Mouse (Mus musculus) stomach, postnatal 0 days (tissue): ENCODE results near the gene Cfap97. TPM values are rescaled to one million over a fixed set of nuclear protein-coding genes. Genes with fewer than 3 reads are reported as not detected.

Experiments used
- ATAC-seq: fragments of 200-750 bp; cut with Nextera tagmentation; 2 replicates; pipeline ENCODE4 v1.8.0; 2017; ENCODE audit not compliant: low FRiP score, low TSS enrichment
- DNase-seq: peaks from one replicate; pipeline ENCODE4 v3.0.0-alpha.2; 2016; ENCODE audit warnings: low spot score
- H3K27ac ChIP-seq: fragments of 300-500 bp; sonication (generic); replicated peaks from 2 replicates; pipeline ENCODE4 v1.5.1; 2014; ENCODE audit warnings: mild to moderate bottlenecking, control low read depth
- H3K27me3 ChIP-seq: fragments of 300-500 bp; sonication (generic); 2 replicates; pipeline ENCODE4 v1.6.1; 2014; ENCODE audit warnings: low read length; ENCODE audit not compliant: control insufficient read depth, insufficient read depth
- H3K36me3 ChIP-seq: fragments of 300-500 bp; sonication (generic); 2 replicates; pipeline ENCODE4 v1.6.1; 2014; ENCODE audit warnings: low read length, mixed read lengths; ENCODE audit not compliant: control insufficient read depth, insufficient read depth
- H3K4me1 ChIP-seq: fragments of 300-500 bp; sonication (generic); replicated peaks from 2 replicates; pipeline ENCODE4 v1.6.1; 2014; ENCODE audit warnings: antibody characterized with exemption; ENCODE audit not compliant: control insufficient read depth, insufficient read depth
- H3K4me2 ChIP-seq: fragments of 300-500 bp; sonication (generic); replicated peaks from 2 replicates; pipeline ENCODE4 v1.6.1; 2014; ENCODE audit warnings: low read depth, mild to moderate bottlenecking, control low read depth, moderate library complexity
- H3K4me3 ChIP-seq: fragments of 300-500 bp; sonication (generic); 2 replicates; pipeline ENCODE4 v1.5.1; 2014; ENCODE audit warnings: low read depth, low read length, control low read depth
- H3K9ac ChIP-seq: fragments of 300-500 bp; sonication (generic); 2 replicates; pipeline ENCODE4 v1.6.1; 2014; ENCODE audit warnings: mild to moderate bottlenecking, low read length, control low read depth, mixed read lengths
- H3K9me3 ChIP-seq: fragments of 300-500 bp; sonication (generic); 2 replicates; pipeline ENCODE4 v1.6.1; 2016; ENCODE audit warnings: low read length; ENCODE audit not compliant: control insufficient read depth
- CTCF ChIP-seq: IDR thresholded peaks from 2 replicates; pipeline ENCODE4 v1.5.1; 2016; ENCODE audit warnings: antibody characterized with exemption, low read depth, mild to moderate bottlenecking, moderate library complexity
- EP300 ChIP-seq: optimal IDR thresholded peaks from 2 replicates; pipeline ENCODE3; 2016; ENCODE audit warnings: antibody characterized with exemption
- WGBS: fragments of 180-500 bp; shearing (Covaris S2); extraction: QIAGEN DNeasy Blood & Tissue Kit; methylation state at CpG from one replicate; pipeline ENCODE4 v1.1.7; 2014; 5-methylcytosine and 5-hydroxymethylcytosine counted together
- polyA plus RNA-seq: library from polyadenylated mRNA; unstranded; fragments of >200 nt; fragmentation: Nextera tagmentation; extraction: Ambion mirVana; gene quantifications from 2 replicates; pipeline ENCODE4 v1.2.1, GENCODE M21; 2015

The Cfap97 gene
- polyA plus RNA-seq, 1 experiment from 2014 or later, result 16.9 TPM

GRCm38 (mm10) chr8:46163870-46164190 is 12.3 kb downstream of the Cfap97 start:
- no peak for DNase-seq
- ATAC-seq, result no peak
- peak overlapping the region; percentile 88 for H3K4me2 ChIP-seq
- peak overlapping the region; percentile 81 for H3K4me3 ChIP-seq
- H3K9me3 ChIP-seq, result no peaks in the 10 kb centered on the region
- no peaks in the 10 kb centered on the region for H3K27me3 ChIP-seq
- H3K9ac ChIP-seq, result peak overlapping the region; percentile 83
- no peaks in the 10 kb centered on the region for H3K36me3 ChIP-seq
- WGBS, result 1% methylated on average over 19 of the region's 25 CpGs
- no peaks in the 10 kb centered on the region; the same call in 1 of the 2 replicates for H3K4me1 ChIP-seq
- no peak for TF ChIP-seq EP300
- TF ChIP-seq CTCF, result 0 out of 2 replicates have a peak, but pooled peaks have one; percentile 1
- peak overlapping the region; percentile 84 for H3K27ac ChIP-seq

- DNase-seq (no peak), ATAC-seq (no peak)
- TF ChIP-seq CTCF (no peak), EP300 (no peak)
- Histone ChIP-seq H3K4me1 (no peaks in the 10 kb centered on the region), H3K36me3 (peaks cover 4% of the 10 kb centered on the region; the same call in 1 of the 2 replicates), H3K4me3 (no peak overlapping the region), H3K9me3 (no peaks in the 10 kb centered on the region), H3K9ac (no peak overlapping the region), H3K27ac (no peak overlapping the region), H3K4me2 (no peak overlapping the region), H3K27me3 (no peaks in the 10 kb centered on the region)
- WGBS, result 81% methylated on average over 2 of the region's 2 CpGs
These were observed 22.1 kb downstream of the Cfap97 start for GRCm38 (mm10) chr8:46173651-46174050.

- H3K4me1 ChIP-seq, result no peaks in the 10 kb centered on the region
- 87% methylated on average over 7 of the region's 7 CpGs for WGBS
- no peak for ATAC-seq
- H3K27ac ChIP-seq, result no peak overlapping the region
- TF ChIP-seq EP300, result no peak
- no peak for TF ChIP-seq CTCF
- no peak for DNase-seq
- no peaks in the 10 kb centered on the region for H3K27me3 ChIP-seq
- H3K4me2 ChIP-seq, result no peak overlapping the region
- no peaks in the 10 kb centered on the region for H3K9me3 ChIP-seq
- no peaks in the 10 kb centered on the region for H3K36me3 ChIP-seq
- H3K4me3 ChIP-seq, result no peak overlapping the region
- no peak overlapping the region for H3K9ac ChIP-seq
These were observed 28.6 kb downstream of the Cfap97 start for GRCm38 (mm10) chr8:46180136-46180535.

DNA sequence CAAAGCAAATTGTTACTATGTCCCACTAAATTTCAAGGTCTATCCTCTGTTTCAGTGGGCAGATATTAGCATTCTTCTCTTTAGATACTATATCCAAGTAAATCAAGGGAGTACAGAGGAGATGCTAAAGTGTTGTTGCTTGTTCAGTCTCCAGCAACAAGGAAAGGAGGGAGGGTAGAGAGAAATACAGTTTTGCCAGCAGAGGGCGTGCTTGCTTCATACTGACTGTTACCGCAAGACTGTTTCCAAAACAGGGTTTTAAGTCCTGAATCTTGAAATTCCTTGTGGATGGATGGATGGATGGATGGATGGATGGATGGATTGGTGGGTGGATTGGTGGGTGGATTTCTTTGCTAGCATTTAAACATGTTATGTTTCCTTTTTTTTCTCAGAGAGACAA is 33.8 kb downstream of the Cfap97 start:
- 9% methylated on average over 2 of the region's 2 CpGs for WGBS

DNA sequence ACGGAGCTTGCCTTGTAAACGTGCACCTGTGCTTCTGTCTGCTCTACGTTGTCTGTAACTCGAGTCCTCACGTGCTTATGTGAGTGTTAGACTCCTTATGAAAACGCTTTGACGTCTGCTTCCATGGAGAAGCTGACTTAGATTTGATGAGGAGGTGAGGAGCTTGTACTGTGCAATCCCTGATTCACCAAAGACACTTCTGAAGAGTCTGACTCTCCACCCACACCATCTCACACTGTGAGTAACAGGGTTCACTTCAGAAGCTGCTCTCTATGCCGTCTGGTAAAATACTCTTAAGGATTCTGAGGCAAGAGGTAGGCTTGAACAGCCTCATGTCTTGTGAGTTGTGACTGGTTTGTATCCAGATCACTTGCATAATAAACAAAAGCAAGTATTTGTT is 41.5 kb downstream of the Cfap97 start:
- DNase-seq, result no peak
- 84% methylated on average over 8 of the region's 8 CpGs for WGBS
- Histone ChIP-seq H3K36me3 (no peaks in the 10 kb centered on the region; the same call in 1 of the 2 replicates), H3K27ac (no peak overlapping the region), H3K9ac (no peak overlapping the region), H3K4me3 (no peak overlapping the region), H3K9me3 (no peaks in the 10 kb centered on the region), H3K27me3 (no peaks in the 10 kb centered on the region), H3K4me2 (no peak overlapping the region), H3K4me1 (no peaks in the 10 kb centered on the region)
- no peak for TF ChIP-seq EP300
- TF ChIP-seq CTCF, result no peak
- no peak for ATAC-seq

More for the DNA sequence above, 33.8 kb downstream of the Cfap97 start:
- H3K9ac ChIP-seq, result no peak overlapping the region
- ATAC-seq, result no peak
- no peak overlapping the region for H3K4me2 ChIP-seq
- no peaks in the 10 kb centered on the region for H3K27me3 ChIP-seq
- TF ChIP-seq CTCF (peak; percentile 90), EP300 (no peak)
- no peak overlapping the region for H3K27ac ChIP-seq
- H3K36me3 ChIP-seq, result no peaks in the 10 kb centered on the region
- H3K9me3 ChIP-seq, result no peaks in the 10 kb centered on the region
- no peaks in the 10 kb centered on the region for H3K4me1 ChIP-seq
- no peak overlapping the region for H3K4me3 ChIP-seq
- DNase-seq, result peak; percentile 69

DNA sequence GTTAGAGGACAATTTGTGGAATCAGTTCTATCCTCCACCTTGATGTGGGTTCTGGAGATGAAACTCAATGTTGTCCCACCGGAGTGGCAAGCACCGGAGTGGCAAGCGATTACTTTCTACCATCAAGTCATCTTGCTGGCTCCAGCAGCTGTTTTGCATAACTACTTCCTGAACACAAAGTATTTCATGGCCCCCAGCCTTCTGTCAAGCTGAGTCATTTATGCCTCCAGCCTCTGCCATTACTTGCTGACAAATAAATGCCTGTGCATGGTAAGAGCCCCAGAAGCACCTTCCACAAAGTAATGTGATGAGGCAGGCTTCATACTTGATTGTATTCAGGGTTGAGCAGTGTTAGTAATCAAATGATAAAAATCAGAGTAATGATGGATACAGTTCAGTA is 45.3 kb downstream of the Cfap97 start:
- ATAC-seq, result no peak
- Histone ChIP-seq H3K4me2 (no peak overlapping the region), H3K4me1 (no peaks in the 10 kb centered on the region), H3K9me3 (no peaks in the 10 kb centered on the region), H3K4me3 (no peak overlapping the region), H3K27ac (no peak overlapping the region), H3K9ac (no peak overlapping the region), H3K27me3 (no peaks in the 10 kb centered on the region), H3K36me3 (no peaks in the 10 kb centered on the region; the same call in 1 of the 2 replicates)
- 94% methylated on average over 3 of the region's 3 CpGs for WGBS
- TF ChIP-seq CTCF, result no peak
- no peak for TF ChIP-seq EP300
- DNase-seq, result no peak
